Mouse (Mus musculus) megakaryocyte progenitor cell, adult 5-6 weeks (primary cell): ENCODE data around the gene Disp3. TPM values are rescaled to one million over a fixed set of nuclear protein-coding genes. Genes with fewer than 3 reads are reported as not detected.

Experiments
- ATAC-seq: replicated peaks from 2 replicates; pipeline ENCODE4 v1.8.0; 2016; ENCODE audit warnings: mild to moderate bottlenecking, moderate TSS enrichment, inconsistent platforms; ENCODE audit not compliant: poor library complexity
- total RNA-seq, 2 experiments: library from RNA; stranded (forward) in 1 of 2; stranded (reverse) in 1 of 2; fragments of 157-497, 149-512 nt in 1 of 2; fragments of 200-1000 nt in 1 of 2; gene quantifications; 2 replicates each; pipeline versions ENCODE4 v1.2.3 to v1.2.4; 2015 to 2017

The Disp3 gene
- total RNA-seq (2015) (not detected in 2 replicates), total RNA-seq (2017) (not detected in 2 replicates)

DNA sequence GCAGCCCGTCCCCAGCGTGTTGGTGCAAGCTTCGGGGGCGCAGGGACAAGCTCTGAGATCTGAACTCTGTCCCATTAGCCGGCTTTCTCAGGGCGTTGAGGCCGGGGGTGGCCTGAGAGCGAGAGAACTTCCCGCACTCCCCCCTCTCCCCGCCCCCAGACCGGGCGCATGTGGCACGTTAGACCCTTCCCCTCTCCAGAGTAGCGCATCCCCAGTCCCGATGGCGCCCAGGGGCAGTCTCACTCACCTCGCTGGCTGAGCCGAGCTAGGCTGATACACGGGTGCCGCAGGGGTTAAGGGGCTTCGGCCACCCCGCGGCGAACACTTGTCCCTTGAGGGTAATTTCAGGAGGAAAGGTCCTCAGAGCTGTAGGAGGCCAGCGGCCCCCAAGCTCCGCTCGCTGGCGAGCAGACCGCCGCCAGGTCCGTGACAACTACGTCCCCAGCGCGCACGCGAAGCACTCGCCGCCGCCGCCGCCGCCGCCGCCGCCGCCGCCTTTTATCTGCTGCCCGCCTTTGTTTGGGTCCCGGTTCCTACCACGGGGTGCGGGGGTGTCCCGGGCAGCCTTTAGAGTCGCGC lies at the start of gene Disp3:
Gene Disp3, minus strand, starts transcription at position 490 of the 579 bp plus-strand sequence.
- no peak for ATAC-seq

DNA sequence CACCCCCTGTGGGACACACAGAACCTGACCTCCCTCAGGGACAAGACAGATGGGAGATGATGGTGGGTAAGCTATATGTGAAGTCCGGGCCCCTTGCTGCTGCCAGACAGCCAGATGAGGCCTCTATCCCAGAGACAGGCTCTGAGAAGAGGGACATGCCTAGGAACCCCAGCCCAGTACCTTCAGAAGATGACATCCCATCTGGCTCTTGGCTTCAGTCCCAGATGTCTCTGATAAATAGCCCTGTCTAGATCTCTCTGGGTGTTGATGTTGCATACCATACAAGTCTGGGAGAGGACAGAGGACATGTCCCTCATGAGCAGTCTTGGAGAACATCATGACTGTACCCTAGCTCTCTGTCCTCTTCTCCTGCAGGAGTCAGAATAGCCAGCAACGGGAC lies 42.5 kb upstream of the Disp3 start:
- ATAC-seq = no peak

DNA sequence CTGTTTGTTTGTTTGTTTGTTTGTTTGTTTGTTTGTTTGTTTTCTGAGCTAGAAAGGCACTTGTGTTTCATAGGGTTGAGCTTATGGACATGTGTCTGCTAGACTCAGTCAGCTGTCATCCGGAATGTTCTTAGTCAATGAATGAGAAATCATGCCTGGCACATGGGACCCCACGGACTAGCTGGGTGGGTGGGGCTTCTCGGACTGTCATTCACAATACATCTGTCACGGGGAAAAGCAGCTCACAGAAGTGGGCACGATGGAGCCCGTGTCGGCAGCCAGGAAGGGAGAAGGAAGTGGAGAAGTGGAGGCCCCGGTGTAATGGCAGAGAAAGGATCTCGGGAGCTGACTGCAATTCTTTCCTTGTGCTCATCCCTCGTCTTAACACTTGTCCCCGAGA lies 41.7 kb upstream of the Disp3 start:
- no peak for ATAC-seq

DNA sequence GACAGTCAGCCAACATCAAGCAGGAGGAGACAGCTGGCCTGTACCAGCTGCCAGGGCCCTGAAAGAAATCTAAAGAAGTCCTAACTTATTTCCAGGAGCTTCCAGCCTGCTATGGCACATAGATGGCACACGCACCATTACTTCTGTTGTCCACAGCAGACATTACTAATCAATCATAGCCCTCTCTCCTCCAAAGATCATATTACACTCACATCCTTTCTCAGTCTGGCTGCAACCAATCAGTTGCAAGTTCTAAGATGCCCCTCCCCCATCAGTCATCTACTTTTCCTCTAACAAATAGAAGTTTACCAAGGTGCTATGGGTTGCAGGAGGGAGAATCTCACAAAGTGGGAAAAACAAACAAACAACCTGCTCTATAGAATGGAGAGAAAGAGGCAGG lies 40.5 kb upstream of the Disp3 start:
- ATAC-seq = no peak

DNA sequence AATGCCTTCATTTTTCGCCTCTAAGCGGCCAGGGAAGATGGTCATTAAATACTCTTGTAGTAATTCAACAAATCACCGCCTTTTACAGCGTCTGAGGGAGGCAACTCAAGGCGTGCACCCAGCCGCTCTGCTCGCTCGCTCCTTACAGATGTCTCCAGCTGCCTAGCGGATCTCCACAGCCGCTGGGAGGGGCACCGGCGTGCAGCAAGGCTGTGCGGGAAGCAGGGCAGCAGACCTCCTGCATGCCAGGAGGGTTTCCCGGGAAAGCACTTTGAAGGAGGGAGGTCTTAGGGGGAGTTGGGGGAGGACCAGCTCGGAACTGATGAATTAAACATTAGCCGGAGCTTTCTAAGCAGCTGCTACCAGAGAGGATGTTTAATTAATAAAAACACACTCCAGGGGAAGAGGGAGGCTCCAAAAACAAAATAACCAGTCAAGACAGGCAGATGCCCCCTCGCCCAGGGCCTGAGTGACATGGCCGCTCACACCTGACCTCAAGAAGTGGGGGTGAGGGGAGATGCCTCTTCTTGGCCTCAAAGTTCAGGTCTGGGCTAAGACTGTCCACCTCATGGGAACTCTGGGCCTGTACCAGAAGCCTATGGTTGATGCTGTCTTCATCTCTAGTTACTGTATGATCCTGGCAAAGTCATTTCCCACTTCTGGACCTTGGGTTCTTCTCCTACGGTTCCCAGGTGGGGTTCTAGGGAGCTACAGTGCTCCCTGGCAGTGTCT lies 39.7 kb upstream of the Disp3 start:
- ATAC-seq = no peak

DNA sequence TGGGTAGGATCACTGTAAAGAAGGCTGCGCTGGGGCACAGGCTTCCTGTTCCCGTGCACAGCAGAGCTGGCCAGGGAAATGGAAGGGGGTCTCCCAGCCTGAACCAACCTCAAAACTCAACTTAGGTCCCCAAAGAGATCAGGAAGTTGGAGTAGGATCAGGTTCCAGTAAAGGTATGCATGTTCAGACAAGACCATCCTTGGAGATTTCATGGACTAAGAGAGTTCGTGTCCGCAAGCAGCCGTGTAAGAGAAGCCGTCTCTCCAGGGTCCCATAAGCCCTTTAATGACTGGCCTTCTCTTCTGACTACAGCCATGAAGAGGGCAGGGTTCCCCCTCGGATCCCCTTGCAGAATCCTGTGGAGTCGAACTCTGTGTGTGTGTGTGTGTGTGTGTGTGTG lies 39.0 kb upstream of the Disp3 start:
- no peak for ATAC-seq

DNA sequence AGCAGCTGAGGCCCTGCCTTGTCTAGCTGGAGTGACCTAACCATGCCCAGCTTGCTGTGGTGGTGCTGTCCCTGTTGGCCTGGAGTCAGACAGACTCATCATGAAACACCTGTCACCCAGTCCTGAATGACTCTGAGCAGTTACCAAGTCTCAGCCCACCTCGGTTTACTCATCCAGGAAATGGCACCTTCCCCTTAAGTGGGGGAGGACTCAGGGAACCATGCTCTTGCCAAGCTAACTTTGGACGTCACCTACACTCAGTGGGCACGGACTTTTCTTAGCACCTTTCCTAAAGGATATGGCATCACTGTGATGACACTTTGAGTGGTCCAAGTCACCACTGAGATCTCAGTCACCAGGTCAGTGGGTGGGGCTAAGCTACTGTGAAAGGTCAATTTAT lies 38.2 kb upstream of the Disp3 start:
- no peak for ATAC-seq

DNA sequence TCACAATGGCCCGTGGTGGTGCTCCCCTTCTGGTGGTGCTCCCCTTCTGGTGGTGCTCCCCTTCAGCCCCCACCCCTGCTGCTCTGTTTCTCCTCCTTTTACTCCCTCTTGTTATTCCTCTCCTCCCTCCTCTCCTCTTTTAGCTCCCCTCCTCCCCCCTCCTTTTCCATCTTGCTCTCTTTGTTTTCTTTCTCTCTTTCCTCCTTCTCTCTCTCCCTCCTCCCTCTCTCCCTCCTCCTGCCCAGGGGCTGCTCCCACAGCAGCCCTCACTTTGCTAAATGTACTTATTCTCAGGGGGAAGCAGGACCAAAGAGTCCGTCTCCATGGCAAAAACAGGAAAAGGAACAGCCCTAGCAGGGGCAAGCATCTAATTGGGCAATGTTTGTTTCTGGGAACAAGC lies 37.3 kb upstream of the Disp3 start:
- ATAC-seq = no peak

DNA sequence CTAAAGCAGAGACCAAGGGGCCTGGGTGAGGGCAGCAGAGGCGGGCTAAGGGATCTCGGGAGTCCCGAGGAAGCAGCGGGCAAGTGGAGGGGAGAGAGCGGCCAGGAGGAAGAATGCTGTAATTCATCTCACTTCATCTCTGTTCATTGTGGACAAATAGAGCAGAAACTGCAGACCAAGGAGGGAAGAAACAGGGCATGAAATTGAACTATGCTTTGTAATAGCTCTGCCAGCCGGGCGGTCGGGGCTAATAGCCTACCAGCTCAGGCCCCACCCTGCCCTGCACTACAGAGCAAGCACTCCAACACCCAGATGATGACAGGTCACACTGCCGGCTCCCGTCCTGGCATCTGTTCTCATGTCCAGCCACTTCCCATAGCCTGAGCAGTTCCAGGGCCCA lies 34.4 kb upstream of the Disp3 start:
- no peak for ATAC-seq

DNA sequence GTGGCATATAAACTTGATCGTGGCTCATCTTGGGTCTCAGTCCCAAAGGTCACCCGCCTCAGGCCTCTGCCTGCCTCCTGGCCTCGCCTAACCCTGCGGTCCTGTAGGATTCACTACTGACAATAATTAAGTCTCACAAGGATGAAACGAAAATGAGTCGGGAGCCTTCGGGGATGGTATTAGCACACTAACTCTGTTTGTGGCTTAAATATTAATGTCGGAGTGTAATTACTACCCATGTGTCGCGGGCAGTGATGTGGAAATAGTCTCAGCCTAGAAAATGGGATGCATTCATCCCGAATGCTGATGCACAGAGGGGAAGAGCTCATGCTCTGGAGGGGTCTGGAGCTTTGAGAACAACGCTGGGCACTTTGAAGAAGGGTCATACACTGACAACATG lies 31.6 kb upstream of the Disp3 start:
- ATAC-seq = no peak

DNA sequence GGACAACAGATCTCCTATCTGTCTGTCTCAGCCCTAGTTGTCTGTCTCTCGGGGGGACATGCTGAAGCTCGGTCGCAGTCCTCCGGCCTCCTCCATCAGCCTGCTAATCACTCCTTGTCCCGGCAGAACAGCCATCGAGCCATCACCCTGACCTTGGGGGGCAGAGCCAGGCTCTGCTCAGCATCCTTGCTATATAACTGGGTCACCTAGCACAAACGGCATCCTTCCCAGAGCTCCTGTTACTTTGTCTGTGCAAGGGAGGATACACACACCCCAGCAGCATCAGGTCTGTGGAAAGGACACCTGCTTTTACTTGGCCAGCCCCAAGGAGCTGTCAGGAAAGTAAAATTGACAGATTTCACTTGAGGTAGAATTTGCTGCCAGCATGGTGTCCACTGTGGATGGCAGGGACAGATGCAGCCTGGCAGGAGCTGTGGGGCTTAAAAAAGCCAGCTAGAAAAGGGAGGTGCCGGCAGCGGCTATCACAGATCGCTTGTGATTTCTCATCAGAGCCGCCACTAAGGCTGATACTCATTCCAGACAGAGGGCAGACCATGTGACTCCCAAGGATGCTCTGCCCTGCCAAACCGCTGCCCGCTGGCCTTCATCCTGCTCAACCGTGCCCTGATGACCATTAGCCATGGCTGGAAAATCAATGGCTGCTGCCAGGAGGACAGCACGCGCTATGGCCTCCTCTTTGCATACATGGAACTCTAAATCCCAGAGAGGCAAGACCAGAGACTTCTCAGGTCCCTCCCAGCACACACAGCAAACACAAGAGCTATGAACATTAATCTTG lies 27.8 kb upstream of the Disp3 start:
- ATAC-seq = no peak

DNA sequence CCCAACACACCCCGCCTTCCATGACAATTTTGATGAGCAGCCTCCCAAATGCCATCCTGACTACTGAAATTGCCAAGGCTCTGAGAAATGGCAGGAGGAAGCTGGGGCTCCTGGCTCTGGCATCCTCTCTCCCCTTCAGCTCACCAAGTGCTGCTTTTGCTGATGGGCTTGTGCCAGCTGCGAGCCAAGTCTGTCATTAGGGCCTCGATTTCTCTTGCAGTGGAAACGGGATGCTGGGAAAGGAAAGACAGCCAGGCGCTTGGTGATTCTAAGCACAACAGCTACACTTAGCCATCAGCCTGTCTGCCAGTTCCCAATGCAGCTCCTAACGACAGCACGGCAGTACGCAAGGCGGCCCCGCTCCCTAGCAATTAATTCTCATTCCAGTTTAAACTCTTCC lies 26.6 kb upstream of the Disp3 start:
- ATAC-seq = no peak

DNA sequence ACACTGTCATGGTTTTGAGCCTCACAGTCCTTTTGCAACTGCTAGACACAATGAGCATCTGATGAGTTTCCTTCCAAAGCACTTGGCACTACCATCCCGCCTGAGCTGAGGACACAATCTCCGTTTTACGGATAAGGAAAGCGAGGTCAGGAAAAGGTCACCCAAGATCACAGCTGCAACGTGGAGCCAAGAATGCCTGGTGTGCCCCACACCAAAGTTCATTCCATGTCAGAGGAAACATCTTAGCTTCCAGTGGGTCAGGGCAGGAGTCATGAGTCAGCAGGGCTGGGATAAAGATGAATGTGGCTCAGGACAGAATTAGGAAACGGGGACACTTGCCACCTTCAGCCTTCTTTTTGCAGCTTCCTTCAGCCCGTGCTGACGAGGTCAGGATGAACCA lies 25.8 kb upstream of the Disp3 start:
- no peak for ATAC-seq

DNA sequence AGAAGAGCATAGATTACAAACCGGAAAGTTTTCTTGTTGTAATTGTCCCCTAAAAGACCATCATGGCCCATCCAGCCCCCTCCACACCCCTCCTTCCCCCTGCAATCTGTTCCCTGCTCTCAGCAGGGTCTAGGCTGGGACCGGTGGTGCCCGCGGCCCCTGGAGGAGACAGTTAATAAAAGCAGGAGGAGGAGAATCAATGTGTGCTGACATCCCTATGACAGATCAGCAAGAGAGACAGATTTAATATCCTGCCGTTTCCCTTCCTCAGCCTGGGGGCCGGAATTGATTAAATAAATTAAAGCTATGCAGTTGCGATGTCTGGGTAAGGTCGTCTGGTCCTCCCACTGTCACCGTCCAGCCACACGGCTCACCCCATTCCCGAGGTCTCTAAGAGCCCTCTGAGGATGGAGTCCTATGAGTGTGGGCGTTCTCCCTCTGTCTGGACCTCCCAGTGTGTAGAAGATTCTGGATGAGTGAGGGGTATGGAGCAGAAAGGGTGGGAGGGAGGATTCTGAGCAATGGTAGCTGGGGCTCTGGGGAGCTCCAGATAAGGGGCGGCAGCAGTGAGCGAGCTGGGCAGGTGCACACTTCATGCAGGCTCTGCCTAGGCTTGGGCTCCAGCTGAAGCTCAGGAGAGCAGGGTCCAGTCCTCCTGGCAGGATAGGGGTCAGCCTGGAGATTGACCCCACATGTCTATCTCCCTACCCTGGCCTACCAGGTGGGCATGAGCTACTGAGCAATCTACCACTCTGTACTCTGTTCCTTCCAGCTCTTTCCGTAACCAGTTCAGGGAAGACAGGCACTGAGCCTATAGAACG lies 24.7 kb upstream of the Disp3 start:
- no peak for ATAC-seq

DNA sequence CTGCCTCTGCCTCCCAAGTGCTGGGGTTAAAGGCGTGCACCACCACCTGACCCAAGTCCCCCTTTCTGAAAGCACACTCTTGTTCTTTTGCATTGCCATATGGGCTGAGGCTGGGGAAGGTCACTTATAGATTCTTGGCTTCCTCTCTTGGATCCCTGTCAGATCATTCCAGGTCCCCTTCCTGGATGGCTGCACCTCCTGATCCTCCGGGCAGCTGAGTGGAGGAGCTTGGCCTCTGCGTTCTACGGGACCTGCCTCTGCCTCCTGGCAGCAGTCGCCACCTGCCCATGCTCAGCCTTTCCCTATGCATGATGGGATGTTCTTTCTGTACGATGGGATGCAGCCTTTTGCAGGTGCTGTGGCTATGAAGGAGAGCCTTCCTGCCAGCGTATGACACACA lies 23.1 kb upstream of the Disp3 start:
- no peak for ATAC-seq

DNA sequence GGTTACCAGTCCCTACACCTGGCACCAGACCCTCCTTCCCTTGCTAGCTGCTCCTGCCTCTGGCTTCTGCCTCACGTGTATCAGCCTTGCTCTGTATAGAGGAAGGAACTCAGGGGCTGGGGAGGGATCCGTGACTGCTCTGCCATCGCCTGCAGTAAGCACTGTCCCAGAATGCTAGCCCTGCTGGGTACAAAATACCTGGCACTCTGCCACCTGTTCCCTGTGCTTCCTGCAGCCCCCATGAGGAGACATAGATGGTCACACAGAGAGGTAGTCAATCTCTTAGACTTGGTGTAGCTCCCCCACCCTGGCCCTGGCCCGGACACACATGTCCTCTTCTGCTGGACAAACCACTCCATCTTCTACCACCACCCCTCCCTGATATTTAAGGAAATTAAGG lies 22.4 kb upstream of the Disp3 start:
- ATAC-seq = no peak

DNA sequence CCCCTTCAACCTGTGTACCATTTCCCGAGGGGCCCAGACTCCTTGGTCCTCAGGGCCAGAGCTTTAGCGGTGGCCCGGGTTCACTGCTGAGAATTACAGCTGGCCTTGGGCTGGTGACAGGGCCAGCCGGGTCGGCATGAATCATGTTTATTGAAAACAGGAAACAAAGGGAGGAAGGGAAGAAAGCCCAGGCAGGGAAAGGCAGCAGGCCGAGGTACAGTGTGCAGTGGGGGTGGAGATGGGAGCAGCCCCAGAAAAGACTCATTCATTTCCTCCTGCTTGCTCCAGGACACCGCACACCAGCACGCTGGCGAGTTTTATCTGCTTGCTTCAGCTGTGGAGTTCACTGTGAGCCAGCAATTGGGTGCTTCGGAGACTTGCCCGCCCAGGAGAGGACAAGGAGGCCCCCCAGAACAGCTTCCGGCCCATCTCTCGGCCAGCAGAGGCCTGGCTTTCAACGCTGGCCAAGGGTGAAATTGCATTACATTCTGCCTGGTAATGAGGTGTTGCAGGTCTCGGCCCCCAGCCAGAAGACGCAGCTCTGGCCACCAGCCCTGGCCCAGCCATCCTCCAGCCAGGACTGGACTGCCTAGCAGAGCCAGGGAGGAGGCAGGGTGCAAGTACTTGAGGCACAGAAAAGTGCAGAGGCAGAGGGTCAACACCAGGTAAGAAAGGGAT lies 18.8 kb upstream of the Disp3 start:
- ATAC-seq = no peak

DNA sequence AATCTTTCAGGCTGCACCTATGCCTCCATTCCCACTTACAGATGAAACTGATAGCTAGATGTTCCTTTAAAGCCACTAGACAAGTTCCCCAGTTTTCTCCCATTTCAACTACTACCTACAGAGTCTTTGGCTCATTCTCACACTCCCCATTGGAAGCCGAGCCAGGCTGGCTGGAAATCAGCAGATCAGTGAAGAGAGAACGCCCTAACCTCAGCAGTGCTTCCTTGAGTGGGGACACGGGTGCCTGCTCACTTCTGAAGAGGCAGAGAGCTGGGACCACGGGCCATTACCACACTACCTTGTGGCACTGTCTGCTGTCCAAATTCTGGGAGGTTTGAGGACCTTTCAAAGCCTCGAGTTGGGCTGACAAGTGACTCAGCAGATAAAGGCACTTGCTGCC lies 11.0 kb upstream of the Disp3 start:
- no peak for ATAC-seq

DNA sequence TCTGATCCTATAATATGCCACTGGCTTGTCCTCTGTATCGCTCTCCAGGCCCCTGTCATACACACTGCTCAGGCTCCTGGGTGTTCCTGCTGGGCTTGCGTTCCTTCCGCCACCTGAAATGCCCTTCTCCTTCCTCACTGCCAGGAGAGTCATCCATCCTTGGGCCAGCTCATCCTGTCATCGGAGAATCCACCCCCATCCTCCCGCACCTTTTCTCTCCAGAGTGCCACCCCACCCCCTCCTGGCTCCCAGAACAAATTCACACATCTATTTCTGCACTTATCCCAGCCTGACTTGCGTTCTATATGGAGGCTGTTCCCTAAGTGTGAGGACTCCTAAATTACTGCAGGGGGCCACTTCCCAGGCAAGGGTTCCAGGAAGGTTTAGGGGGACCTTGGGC lies 9.9 kb upstream of the Disp3 start:
- ATAC-seq = no peak

DNA sequence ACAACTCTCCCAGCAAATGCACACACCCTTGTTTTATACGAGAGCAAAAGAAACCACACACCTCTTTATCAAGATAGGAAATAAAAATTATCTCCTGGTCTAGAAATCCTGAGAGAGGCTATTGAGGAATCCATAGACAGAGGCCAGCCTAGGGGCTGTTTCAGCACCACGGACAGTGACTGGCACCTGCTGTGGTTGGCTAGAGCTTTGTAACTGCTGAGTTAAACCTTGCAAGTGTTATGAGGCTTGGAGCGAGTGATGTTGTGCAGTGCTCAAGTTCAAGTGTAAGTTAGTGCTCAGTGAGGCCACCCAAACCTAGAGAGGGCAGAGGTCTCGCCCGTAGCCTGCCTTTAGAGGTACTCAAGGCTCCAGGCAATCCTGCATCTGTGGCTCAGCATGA lies 5.6 kb upstream of the Disp3 start:
- peak; percentile 76 for ATAC-seq

DNA sequence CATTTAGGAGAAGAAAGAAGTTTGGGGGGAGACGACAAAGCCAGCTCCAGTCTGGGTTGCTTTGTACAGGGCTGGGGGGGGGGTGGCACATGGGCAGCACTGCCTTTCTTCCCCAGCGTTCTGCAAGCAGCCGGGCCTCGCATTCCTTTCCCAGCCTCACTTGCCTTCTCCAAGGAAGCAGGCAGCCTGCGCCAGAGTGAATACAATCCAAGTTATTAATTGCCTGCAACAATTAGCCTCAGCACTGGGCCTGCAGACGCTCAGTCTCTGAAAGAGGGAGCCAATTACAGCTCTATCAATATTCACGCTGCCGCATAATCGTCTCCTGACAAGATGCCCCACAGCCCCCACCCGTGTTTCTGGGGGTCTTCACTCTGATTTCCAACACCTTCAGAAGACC lies 4.1 kb upstream of the Disp3 start:
- ATAC-seq = no peak
